Mouse (Mus musculus) cerebellum, adult 2 months (tissue): ENCODE measurements around the gene Zfp609. TPM values are rescaled to one million over a fixed set of nuclear protein-coding genes. Genes with fewer than 3 reads are reported as not detected.

Experiments
- DNase-seq, 2 experiments: peaks; one replicate each; pipeline ENCODE4 v3.0.0; 2021
- H3K27ac ChIP-seq: fragments of 200-500 bp; 2 replicates; pipeline ENCODE4 v1.5.1; 2012; ENCODE audit warnings: low read length, control low read depth, inconsistent platforms; ENCODE audit not compliant: insufficient read depth
- H3K27me3 ChIP-seq: fragments of 200-500 bp; 2 replicates; pipeline ENCODE4 v1.6.1; 2012; ENCODE audit warnings: inconsistent platforms, mild to moderate bottlenecking, low read length, moderate library complexity; ENCODE audit not compliant: control insufficient read depth, insufficient read depth
- H3K4me1 ChIP-seq: fragments of 200-500 bp; 2 replicates; pipeline ENCODE4 v1.6.1; 2011; ENCODE audit warnings: low read length; ENCODE audit not compliant: control insufficient read depth, insufficient read depth
- H3K4me3 ChIP-seq: fragments of 200-500 bp; replicated peaks from 2 replicates; pipeline ENCODE3; 2011; ENCODE audit warnings: mild to moderate bottlenecking, low read depth, low read length, control low read depth; ENCODE audit not compliant: insufficient read depth
- CTCF ChIP-seq: fragments of 200-500 bp; IDR thresholded peaks from 2 replicates; pipeline ENCODE4 v1.5.1; 2011; ENCODE audit warnings: low read depth, mild to moderate bottlenecking, control low read depth, low read length, moderate library complexity, borderline replicate concordance; ENCODE audit not compliant: insufficient read depth
- POLR2A ChIP-seq: fragments of 200-500 bp; IDR thresholded peaks from 2 replicates; pipeline ENCODE4 v1.6.1; 2011; ENCODE audit warnings: low read length, control low read depth, borderline replicate concordance; ENCODE audit not compliant: insufficient read depth
- WGBS: fragments of 180-500 bp; shearing (Covaris S2); methylation state at CpG from one replicate; pipeline ENCODE4 v1.1.7; 2018; 5-methylcytosine and 5-hydroxymethylcytosine counted together
- polyA plus RNA-seq: library from polyadenylated mRNA; depleted of rRNA; stranded (reverse); fragments of >200 nt; gene quantifications from 2 replicates; pipeline ENCODE4 v1.2.3, GENCODE M21; 2012

Gene Zfp609
- polyA plus RNA-seq, 1 experiment: 19.2 TPM

- WGBS: 85% methylated on average over 1 of the region's 1 CpGs
- H3K27me3 ChIP-seq: no peaks in the 10 kb centered on the region
- TF ChIP-seq CTCF (no peak), POLR2A (no peak)
- peaks cover 7% of the 10 kb centered on the region; the same call in 1 of the 2 replicates for H3K4me1 ChIP-seq
- no peak for DNase-seq
- H3K27ac ChIP-seq: no peak overlapping the region
- H3K4me3 ChIP-seq: no peak overlapping the region
These were observed 15.6 kb downstream of the Zfp609 start for GRCm38 (mm10) chr9:65811784-65812183.

DNA sequence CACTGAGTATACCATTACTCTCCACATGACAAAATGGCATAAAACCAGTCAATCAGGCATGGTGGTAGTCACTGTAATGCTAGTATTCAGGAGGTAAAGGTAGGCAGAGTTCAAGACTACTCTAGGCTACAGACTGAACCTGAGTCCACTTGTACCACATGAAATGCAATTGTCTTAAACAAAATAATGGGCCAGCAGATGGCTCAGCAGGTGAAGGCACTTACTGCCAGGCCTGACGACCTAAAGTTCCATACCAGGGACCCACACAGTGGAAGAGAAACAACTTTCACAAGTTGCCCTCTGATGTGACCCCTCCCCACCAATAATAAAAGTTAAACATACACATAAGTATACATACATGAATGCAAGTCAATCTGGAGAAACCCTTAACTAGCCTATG lies 19.5 kb downstream of the Zfp609 start:
- 10% methylated on average over 1 of the region's 1 CpGs for WGBS
- peaks cover 8% of the 10 kb centered on the region for H3K4me1 ChIP-seq
- DNase-seq: peak in 1 of 2 experiments; percentile 62
- no peaks in the 10 kb centered on the region for H3K27me3 ChIP-seq
- TF ChIP-seq POLR2A: no peak
- H3K4me3 ChIP-seq: no peak overlapping the region
- no peak overlapping the region for H3K27ac ChIP-seq

DNA sequence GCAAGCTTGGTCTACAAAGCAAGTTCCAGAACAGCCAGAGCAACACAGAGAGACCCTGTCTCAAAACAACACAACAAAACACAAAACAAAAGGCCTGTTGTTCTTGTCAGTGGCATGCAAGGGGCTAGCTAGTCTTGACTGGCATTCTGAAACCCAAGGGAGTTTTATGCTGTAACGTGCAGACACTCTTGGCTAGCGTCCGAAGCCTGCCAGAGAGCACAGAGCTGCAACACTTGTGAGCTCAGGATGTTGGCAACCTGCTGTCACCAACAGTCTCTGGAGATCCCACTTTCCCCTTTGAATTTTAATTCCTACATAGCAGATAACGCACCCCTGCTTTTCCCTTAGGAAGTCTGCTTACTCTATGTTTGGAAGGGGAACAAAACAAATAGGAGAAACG lies 20.1 kb downstream of the Zfp609 start:
- Histone ChIP-seq H3K4me3 (no peak overlapping the region), H3K4me1 (peaks cover 8% of the 10 kb centered on the region), H3K27me3 (no peaks in the 10 kb centered on the region), H3K27ac (no peak overlapping the region)
- WGBS: 9% methylated on average over 5 of the region's 5 CpGs
- no peak for TF ChIP-seq CTCF
- no peak for TF ChIP-seq POLR2A
- DNase-seq: peak; percentile 52 to 59

- H3K27ac ChIP-seq: peak overlapping the region; percentile 65
- H3K4me3 ChIP-seq: no peak overlapping the region
- DNase-seq: peak; percentile 44 to 82
- H3K27me3 ChIP-seq: no peaks in the 10 kb centered on the region
- WGBS: 12% methylated on average over 4 of the region's 4 CpGs
- peaks cover 16% of the 10 kb centered on the region for H3K4me1 ChIP-seq
- 0 out of 2 replicates have a peak, but pooled peaks have one; percentile 5 for TF ChIP-seq CTCF
- no peak for TF ChIP-seq POLR2A
These were observed 27.6 kb downstream of the Zfp609 start for GRCm38 (mm10) chr9:65799770-65800169.

DNA sequence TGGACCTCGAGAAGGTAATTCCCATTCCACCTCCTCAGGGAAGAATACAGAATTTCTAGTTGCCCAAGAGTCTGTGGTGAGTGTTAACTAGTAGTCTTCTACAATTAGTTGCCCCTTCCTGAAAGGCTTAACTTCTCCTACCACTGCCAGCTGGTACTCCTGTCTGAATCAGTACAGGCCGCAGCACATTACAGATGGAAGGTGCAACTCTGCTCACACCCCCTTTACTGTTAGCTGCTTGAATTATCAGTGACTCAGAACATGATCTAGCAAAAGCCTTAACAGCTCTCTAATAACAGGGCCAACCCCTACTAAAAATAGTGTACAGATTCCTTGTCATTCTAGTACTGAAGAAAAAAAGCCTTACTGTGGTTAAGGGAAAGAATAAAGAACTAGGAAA lies 31.7 kb downstream of the Zfp609 start:
- no peak overlapping the region for H3K27ac ChIP-seq

GRCm38 (mm10) chr9:65794313-65794712 lies 33.1 kb downstream of the Zfp609 start:
- Histone ChIP-seq H3K4me3 (no peak overlapping the region), H3K4me1 (peaks cover 31% of the 10 kb centered on the region), H3K27ac (no peak overlapping the region), H3K27me3 (no peaks in the 10 kb centered on the region)
- 63% methylated on average over 7 of the region's 7 CpGs for WGBS
- DNase-seq: no peak
- TF ChIP-seq CTCF (no peak), POLR2A (no peak)

More for the DNA sequence above, 31.7 kb downstream of the Zfp609 start:
- no peak for TF ChIP-seq POLR2A
- TF ChIP-seq CTCF: no peak
- Histone ChIP-seq H3K4me1 (peaks cover 33% of the 10 kb centered on the region), H3K27me3 (no peaks in the 10 kb centered on the region), H3K4me3 (no peak overlapping the region)
- WGBS: 43% methylated on average over 2 of the region's 2 CpGs
- DNase-seq: no peak

DNA sequence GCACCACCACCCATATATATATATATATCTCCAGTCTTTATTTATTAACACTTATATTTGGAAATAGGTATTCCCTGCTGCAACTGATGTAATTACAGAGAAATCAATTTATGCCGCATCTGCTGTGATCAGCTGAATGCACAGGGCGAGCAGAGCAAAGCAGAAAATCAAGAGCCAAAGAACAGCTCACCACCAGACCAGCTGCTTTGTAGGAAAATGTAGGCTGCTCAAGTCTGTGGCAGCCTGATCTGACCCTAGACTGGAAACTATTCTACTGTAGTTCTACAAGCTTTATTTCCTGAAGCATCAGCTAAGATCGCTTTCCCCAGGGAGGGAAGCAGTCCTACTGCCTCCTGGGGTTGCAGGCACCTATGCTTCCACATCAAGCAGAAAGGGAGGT lies 33.9 kb downstream of the Zfp609 start:
- Histone ChIP-seq H3K4me3 (no peak overlapping the region), H3K27ac (no peak overlapping the region), H3K27me3 (no peaks in the 10 kb centered on the region), H3K4me1 (peaks cover 31% of the 10 kb centered on the region)
- DNase-seq: no peak
- TF ChIP-seq POLR2A (no peak), CTCF (no peak)
- WGBS: 31% methylated on average over 3 of the region's 3 CpGs

- Histone ChIP-seq H3K4me3 (no peak overlapping the region), H3K27me3 (no peaks in the 10 kb centered on the region), H3K4me1 (peaks cover 31% of the 10 kb centered on the region), H3K27ac (no peak overlapping the region)
- WGBS: 5% methylated on average over 3 of the region's 3 CpGs
- no peak for TF ChIP-seq CTCF
- TF ChIP-seq POLR2A: no peak
- DNase-seq: no peak
These were observed 34.3 kb downstream of the Zfp609 start for GRCm38 (mm10) chr9:65793086-65793485.

DNA sequence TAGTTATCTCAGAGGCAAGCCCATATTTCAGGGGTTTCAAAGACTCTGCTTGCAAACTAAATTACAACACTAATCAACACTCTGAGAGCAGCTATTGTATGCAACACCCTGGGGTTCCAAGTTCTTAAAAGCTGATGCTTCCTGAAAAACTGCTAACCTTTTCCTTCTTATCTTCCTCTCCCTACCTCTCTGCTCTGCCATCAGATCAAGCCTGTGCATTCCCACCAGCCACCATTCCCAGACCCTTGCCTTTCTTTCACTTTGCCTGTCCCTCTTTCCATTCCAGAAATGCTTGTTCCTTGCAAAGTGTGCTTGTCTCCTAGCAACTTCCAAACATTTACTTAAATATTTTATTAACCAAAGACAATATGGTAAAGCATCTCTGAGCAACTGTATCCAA lies 35.5 kb downstream of the Zfp609 start:
- peaks cover 37% of the 10 kb centered on the region for H3K4me1 ChIP-seq
- no peak for DNase-seq
- no peak for TF ChIP-seq CTCF
- no peak for TF ChIP-seq POLR2A

More for the DNA sequence above, 35.5 kb downstream of the Zfp609 start:
- Histone ChIP-seq H3K27ac (no peak overlapping the region), H3K4me3 (no peak overlapping the region), H3K27me3 (no peaks in the 10 kb centered on the region)
